Mouse (Mus musculus): ENCODE results near the gene Ccr8.

Ccr8 gene

DNA sequence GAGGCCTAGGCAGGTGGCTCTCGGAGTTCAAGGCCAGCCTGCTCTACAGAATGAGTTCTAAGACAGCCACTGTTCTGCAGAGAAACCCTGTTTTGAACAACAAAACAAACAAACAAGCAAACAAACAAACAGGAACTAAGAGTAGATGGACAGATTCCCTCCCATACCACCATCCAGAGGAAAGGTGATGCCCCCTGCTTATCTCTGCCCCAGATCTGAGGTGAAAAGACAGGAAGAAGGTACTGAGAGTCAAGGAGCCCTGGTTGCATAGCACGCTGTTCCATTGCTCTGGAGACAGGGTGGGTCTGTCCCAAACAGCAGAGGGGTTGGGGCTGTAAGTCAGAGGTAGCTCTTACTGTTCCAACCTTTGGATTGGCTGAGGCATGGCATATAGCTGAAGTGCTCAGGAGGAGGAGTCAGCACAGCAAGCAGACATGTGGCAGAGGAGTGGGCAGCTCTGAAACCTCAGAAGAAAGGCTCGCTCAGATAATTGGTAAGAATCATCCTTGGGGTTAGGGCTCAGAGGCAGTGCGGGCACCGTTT, at the start of gene Ccr8:
Gene Ccr8, plus strand, starts transcription at position 419 of the 543 bp plus-strand sequence.
- DNase-seq (ENCODE audit: low spot score in 2 of 2) = no peak

DNA sequence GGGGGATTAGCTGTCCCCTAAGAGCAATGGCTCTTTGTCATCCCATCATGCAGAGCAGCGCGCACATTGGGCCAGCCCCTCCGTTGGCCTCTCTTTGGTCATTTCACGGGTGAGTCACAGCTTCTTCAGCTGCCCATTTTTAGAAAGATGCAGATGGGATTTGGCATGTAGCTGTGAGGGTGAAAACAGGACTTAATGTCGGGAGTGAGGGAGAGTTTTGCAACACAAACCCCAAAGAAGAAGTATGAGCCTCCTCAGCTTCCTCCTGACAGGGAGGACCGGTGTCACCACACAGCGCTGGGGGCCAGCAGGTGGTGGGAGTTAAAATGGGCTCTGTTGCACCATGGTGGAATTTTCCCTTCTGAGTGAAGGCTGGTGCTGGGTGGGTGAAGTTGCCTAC, 48.8 kb upstream of the Ccr8 start:
- DNase-seq (ENCODE audit: low spot score in 2 of 2) = peak; percentile 44 to 47

DNA sequence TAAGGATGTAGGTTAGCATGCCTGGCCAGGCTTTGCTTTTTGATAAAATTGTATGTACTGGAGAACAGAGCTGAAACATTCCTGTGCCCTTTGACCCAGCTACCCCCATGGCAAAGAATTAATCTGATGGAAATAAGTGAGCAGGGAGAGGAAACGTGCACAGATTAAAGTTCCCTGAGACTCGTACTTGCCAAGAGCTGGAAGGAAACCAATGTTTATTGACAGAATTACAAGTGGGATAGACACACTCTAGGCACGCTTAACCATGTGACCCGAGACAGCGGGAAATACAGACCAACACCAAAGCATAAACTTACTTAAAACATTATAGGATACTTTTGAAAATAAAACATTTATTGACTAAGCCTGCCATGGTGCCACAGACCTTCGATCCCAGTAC, 43.4 kb upstream of the Ccr8 start:
- DNase-seq (ENCODE audit: low spot score in 2 of 2) = no peak

DNA sequence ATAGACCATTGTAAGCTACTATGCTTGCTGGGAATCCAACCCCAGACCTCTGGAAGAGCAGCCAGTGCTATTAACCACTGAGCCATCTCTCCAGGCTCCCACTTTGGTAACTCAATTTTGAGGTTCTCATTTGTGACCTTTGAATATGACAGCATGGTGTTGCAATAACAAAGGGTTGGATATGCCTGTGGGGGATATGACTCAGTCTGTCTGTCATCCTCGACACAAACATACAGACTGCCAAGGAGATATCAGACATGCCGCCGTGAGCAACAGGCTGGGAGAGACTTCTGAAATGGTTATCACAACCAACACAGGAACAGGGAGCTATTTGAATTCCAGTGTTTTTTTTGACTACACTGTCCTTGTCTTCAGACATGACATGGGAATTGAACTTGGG, 42.5 kb upstream of the Ccr8 start:
- DNase-seq (ENCODE audit: low spot score in 2 of 2) = no peak

DNA sequence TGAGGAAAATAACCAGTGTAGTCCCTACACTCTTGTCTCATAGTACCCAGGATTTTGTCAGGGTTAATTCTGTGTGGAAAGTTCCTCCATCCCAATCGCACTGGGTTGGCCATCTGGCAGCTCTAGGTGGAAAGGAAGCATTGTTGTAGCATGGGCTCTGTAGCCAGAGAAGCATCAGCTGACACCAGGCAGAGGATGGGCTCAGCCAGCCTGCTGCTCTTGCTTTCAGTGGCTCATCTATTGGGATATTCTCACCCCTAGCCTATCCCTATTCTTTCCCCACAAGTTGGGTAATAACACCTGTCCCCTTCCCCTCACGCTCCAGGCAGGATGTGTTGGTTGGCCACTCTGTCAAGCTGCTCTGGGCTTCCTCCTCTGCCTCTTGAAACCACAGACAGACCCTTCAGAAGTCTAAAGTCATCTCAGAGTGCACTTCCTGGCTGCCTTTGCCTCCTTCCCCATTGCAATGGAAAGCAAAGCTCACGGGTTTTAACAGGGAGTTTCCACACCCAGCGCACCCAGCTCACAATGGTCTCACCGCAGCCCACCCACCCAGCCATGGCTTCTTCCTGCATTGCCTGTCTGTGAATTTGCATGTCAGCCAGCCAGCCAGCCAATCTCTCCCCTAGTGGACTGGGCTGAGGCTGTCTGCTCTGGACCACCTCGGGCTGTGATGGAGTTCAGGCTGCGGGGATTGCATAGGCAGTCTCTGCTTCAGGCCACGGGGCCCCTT, 37.2 kb upstream of the Ccr8 start:
- peak; percentile 49 to 55 for DNase-seq (ENCODE audit: low spot score in 2 of 2)

DNA sequence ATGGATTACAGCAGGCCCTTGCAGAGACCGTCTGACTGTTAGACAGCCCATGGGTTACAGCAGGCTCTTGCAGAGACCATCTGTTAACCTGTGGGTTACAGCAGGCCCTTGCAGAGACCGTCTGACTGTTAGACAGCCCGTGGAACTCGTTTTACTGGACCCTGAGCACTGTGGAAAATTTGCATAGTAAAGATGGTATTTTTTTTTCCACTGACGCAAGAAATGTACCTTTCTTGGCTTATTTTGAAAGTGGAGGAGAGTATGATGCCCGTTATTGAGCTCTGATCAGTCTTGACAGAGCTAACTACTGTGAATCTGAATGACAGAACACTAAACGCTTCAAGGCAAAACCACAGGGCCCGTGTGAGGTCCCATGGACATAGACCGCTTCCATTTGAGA, 35.7 kb upstream of the Ccr8 start:
- no peak for DNase-seq (ENCODE audit: low spot score in 2 of 2)

DNA sequence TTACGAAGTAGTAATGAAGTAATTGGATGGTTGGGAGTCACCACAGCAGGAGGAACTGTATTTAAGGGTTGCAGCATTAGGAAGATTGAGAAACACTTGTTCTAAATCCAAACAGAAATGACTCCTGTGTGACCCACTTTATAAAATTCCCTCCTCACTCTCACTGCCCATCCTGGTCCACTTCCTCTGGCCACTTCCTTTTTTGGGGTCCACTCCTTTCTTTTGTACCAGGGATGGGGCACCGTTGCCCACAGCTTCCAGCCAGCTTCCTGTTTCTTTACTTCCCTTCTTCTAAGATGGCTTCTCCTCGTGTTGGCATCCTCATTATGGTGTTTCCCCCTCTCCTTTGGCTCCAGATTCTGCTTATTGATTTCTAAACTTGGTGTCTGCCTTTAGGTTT, 33.2 kb upstream of the Ccr8 start:
- peak in 1 of 2 experiments; percentile 34 for DNase-seq (ENCODE audit: low spot score in 2 of 2)

DNA sequence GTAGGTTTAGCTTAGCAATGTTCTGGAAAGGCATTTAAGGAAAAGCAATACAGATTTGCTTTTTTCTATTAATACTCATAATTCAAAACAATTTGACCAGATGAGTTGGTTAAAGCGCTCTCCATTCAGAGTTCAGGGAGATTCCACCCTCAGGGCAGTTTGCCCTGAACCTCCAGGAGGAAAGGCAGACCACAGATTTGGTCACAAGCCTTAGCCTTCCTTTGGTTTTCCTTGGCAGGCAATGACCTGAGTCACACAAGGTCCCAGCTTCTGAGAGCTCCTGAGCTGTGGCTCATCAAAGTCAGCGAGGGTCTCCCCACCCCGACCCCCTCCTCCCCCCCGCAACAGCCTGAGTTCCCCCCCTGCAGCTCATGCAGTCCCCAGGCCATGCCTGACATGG, 27.6 kb upstream of the Ccr8 start:
- no peak for DNase-seq (ENCODE audit: low spot score in 2 of 2)

DNA sequence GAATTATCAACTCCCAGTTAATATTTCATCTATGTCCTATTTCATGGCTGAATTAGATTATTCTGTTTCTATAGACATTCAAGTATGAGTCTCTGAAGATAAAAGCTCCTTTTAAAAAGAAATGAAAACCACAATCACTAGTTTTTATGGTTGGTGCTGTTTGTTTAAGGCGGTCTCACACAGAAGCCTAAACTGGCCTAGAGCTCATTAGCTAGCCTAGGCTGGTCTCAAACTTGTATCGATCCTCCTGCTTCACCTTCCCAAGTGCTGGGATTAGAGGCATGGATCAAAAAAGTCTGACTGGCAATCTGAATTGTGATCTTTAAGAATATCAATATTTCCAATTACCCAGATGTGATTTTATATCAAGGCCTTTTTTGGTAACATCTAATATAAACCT, 24.3 kb upstream of the Ccr8 start:
- DNase-seq (ENCODE audit: low spot score in 2 of 2) = no peak

DNA sequence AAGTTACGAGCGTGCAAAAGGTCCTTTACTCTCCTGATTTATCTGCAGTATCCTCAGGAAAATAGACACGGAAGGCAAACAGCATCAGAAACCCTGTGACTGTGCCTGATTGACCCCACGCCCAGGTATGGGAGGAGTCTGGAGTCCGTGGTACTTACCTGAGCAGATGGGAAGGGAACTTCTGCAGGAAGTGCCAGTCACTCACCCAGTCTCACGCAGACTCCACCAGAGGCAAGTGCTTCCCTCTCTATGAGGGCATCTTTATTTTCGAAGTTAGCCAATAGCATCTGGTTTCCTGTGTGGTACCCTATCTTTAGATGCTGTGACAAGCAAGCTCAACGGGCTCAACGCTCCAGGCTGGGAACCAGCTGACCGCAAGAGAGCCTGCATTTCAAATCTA, 23.9 kb upstream of the Ccr8 start:
- peak in 1 of 2 experiments; percentile 48 for DNase-seq (ENCODE audit: low spot score in 2 of 2)

DNA sequence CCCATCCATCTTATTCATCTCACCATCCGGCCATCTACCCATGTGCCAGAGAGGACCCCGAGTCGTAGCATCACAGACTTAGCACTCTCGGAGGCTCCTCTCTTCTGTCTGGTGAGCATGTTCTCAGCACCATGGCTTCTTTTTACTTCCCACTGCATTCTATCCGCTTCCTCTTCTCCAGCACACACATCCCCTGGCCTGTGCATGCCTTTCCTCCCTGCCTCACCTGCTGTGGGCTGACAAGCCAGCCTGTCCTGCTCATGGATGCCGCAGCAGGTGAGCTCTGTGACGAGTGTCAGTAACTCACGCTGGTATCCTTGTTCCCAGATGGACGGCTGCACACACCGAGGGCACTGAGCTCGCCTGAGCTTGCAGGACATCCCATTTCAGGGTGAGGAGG, 22.1 kb upstream of the Ccr8 start, which contains the start of gene Cx3cr1:
Gene Cx3cr1, minus strand, starts transcription at position 101 of the 400 bp plus-strand sequence.
- DNase-seq (ENCODE audit: low spot score in 2 of 2) = no peak

DNA sequence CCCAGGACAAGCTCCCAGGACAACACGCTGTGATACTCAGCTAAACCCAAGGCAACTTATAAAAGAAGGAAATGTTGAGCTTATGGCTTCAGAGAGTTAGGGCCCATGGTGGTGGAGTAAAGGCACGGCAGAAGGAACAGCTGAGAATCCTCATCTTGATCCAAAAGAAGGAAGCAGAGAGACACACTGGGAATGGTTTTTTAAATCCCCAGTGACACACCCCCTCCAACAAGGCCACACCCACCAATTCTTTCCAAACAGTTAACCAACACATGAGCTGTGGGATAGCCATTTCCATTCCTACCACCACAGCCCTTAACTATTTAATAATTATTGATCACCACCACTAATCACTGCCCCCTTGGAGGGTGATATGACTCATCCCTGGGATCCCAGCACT, 20.7 kb upstream of the Ccr8 start:
- no peak for DNase-seq (ENCODE audit: low spot score in 2 of 2)

DNA sequence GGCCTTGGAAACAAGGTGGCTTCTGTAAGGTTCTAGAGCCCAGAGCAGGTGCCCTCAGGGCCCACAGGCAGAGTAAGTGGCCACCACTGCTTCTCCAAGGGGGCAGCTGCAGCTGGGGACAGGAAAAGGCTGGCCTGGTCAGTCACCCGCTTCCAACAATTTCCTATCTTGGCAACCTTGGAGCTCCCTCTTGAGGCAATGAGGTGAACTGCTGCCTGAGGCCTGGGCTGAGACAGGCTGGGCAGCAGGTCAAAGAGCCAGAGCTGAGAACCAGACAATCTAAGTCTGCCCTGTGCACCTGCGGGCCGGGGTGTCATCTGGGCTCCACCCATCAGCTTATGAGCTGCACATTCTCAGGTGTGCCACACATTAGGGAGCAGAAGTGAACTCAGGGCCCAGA, 18.7 kb upstream of the Ccr8 start:
- DNase-seq (ENCODE audit: low spot score in 2 of 2) = peak; percentile 40 to 89

DNA sequence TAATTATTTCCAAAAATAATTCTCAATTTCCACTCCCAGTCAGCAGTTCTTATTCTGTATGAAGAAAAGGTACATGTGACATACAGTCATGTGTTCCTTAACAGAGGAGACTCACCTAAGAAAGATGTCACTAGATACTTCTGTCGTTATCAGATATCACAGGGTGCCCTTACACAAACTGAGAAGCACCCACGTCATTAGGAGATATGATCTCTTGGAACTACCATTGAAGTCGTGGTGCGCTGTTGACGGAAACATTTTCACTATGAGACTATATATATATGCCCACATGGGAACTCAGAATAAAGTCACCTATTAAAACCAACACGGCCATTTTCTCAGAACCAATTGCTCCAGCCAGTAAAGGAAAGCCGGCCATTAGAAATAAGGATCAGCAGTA, 17.4 kb upstream of the Ccr8 start:
- no peak for DNase-seq (ENCODE audit: low spot score in 2 of 2)

DNA sequence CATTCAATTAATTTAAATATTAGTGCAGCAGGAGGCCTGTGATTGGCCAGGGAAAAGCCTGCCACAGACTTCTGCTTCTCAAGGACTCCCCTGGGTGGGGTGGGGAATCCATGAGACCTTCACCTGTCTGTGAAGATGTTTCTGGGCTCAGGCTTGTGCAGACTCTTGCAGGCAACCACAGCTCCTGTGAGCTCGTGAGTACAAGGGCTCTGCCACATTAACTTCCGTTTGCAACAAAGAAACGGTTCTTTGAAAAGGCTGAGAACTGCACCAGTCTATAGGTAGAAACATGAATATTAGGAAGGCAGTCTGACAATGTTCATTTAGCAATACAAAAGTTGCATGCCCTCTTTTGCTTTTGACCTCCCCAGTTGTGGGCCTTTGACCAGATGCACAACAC, 13.7 kb upstream of the Ccr8 start:
- DNase-seq (ENCODE audit: low spot score in 2 of 2) = no peak

DNA sequence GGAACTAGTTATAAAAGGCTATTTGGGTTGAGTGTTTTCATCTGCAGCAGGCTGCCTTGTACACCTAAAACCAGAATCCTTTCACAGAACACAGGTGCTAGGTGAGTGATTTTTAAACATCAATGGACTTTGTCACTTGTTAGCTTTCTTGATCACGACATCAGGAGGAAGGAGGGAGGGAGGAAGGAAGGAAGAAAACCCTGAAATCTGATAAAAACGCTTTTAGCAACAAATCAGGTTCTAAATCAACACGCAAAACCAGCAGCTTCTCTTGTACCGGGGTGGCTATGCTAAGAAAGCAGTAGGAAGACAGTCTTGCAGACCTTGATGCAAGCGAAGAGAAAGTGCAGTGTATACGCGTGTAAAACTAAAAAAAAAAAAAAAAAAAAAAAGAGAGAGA, 12.0 kb upstream of the Ccr8 start:
- no peak for DNase-seq (ENCODE audit: low spot score in 2 of 2)

DNA sequence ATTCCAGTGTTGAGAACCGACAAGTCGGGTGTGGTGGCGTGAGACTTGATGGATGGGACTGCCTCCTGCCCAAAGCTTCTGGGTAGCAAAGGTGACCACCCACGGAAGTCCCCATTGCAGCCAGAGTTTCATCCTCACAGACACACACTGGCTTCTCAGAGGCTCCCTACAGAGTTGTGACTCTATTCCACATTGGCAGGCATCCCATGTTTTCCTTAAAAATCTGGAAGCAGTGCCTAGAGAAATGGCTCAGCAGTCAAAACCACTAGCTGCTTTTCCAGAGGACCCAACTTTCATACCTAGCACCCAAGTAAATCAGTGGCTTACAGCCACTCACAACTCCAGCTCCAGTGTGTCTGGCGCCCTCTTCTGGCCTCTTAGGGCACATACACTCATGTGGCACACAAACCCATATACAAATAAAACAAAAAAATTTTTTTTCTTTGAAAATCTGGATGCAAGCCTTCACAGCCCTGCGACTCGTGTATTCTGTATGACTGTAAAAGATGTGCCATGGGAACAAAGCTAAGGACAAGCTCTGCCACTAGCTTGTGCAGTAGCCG, 11.3 kb upstream of the Ccr8 start:
- DNase-seq (ENCODE audit: low spot score in 2 of 2) = peak in 1 of 2 experiments; percentile 53

DNA sequence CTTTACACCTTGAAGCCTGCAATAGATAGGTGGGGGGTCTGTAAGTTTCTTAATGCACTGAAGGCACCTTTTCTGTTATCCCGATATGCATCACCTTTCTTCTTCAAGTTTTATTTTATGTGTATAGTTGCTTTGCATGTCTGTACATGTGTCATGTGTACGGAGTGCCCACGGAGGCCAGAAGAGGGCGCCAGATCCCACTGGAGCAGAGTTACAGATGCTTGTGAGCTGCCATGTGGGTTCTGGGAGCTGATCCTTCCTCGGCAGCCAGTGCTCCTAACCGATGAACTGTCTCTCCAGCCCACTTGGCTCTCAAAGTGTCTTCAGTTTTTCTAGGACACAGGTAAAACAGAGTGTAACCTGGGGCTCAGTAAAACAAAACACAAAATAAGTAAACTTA, 10.7 kb upstream of the Ccr8 start:
- DNase-seq (ENCODE audit: low spot score in 2 of 2) = no peak

DNA sequence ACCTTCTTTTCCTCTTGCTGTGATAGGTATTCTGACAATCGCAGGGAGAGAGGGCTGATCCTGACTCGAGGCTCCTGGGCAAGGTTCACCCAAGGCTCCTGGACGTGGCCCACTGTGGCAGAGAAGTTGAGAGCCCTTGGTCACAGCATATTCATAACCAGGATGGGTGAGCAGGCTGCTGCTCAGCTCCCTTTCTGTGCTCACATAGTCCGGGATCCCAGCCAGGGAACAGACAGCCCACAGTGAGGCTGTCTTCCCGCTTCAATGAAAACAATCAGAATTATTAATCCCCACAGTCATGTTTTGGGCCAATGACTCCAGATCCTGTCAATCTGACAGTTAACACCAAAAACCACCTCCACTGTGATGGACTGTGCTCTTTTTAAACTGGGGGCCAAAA, 9.9 kb upstream of the Ccr8 start:
- no peak for DNase-seq (ENCODE audit: low spot score in 2 of 2)

DNA sequence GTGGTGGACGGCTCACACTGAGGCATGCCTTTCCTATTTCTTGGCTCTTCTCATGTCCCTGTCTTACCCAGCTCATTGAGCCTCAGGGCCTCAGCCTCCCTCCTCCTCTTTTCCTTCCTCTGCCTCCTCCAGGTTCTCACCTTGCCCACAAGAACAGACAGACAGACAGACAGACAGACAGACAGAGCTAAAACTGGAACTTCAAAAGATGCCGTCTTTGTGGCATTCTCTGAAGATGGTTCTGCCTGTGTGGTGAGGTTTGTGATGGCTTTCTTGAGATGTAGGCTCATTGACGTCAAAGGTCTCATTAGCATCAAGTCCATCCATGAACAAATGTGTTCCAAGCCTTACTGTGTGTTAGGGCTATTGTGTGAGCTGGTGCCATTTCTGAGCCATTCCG, 9.2 kb upstream of the Ccr8 start:
- no peak for DNase-seq (ENCODE audit: low spot score in 2 of 2)

DNA sequence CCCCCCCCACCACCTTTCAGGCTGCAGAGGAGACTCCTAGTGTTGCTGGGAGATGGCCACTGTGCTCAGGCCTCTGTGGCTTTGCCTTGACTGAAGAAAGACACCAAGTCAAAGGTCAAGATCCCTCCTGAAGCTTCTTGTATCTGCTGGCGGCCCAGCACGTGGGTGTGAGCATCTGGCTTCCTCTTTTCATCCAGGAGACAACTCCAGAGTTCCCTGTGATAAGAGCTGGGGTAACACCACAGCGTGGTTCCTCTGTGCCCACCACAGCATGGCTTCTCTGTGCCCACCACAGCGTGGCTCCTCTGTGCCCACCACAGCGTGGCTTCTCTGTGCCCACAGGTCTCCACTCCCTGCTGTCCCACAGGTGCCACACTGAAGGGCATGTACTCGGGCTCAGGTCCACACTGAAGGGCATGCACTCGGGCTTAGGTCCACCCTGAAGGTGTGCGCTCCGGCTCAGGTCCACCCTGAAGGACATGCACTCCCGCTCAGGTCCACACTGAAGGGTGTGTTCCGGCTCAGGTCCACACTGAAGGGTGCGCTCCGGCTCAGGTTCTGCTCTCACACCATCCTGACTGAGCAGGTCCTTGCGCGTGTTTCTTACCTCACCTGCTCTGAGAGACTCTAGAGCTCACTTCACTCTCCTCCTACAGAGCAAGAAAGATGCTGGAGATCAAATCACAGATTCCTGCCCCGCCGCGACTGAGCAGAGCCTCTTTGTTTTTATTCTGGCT, 8.6 kb upstream of the Ccr8 start:
- no peak for DNase-seq (ENCODE audit: low spot score in 2 of 2)

DNA sequence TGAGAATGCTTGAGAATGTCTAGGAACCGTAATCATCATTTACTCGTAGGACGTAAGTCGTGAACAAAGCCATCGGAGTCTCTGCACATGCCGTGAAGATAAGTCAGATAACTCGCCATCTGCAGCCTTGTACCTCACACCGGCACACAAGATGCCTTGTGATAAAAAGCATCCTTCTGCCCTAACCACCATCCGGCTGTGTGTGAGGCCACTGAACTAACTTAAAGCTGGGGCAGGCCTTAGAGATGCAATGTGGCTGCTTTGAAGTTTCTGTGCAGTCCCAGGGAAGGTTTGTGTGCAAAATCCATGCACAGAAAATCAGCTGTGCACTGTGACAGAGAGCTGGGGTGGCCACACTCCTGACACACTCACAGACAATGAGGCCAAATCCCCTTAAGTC, 7.5 kb upstream of the Ccr8 start:
- no peak for DNase-seq (ENCODE audit: low spot score in 2 of 2)

DNA sequence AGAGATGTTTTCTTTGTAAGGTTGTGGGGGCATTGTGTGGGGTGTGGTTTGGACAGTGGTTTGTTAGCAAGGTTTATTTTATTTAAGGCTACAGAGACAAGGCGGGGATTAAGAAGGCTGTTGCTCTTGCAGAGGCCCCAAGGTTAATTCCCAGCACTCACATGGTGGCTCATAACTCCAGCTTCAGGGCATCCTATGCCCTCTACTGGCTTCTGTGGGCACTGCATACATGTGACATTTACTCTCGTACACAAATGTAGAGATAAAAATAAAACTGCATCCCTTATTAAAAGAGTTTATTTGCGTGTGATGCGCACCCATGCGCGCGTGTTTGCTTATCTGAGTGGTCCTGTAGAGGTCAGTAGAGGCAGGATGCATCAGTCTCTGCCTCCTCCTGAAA, 2.8 kb upstream of the Ccr8 start:
- no peak for DNase-seq (ENCODE audit: low spot score in 2 of 2)
